Mouse (Mus musculus): ENCODE results near the gene Tsku.

DNA sequence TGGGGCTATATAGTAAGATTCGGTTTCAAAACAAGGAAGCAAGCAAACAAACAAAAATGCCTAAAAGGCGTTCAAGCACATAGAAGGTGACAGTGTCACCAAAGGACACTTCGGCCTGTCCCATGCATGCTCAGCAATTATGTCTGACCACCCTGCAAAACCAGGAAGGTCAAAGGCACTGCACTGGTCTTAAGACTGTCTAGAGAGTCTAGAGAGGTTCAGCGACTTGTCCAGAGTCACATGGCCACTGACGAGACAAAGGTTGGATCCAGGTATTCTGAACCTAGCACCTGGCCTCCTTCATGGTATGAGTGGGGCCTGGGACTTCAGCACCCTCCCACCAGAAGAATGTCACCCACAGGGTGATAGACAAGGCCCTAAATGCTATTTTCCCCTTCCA lies 3.8 kb downstream of the Tsku start:
- TF ChIP-seq CTCF (IDR thresholded peaks at IDR 0.05; ENCODE audit: low read depth) (no peak), EP300 (IDR thresholded peaks at IDR 0.05; ENCODE audit: low read depth) (no peak)
